Mouse (Mus musculus): ENCODE data around the gene Cops8.
A peak's percentile ranks its signal among the peaks of the same experiment; 100 is the strongest.

The Cops8 gene

DNA sequence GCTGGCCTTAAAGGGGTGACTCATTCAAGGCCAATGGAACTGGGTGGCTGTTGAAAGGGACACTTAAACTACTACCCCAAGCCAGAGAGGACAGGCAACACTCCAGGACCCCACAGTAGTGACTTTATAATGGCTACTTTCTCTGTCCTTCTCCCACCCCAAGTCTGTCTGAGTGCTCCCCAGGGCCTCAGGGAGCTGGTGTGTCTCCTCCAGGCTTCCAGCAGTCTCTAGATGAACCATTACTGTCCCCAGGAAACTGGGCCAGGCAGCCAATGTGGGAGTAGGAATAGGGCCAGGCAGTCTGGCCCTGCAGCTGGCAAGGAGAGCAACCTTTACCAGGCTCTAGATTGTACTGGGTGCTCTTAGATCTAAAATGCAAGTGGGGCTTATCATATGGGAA, 49.0 kb downstream of the Cops8 start:
- DNase-seq (ENCODE audit: low spot score in 2 of 2), result no peak

DNA sequence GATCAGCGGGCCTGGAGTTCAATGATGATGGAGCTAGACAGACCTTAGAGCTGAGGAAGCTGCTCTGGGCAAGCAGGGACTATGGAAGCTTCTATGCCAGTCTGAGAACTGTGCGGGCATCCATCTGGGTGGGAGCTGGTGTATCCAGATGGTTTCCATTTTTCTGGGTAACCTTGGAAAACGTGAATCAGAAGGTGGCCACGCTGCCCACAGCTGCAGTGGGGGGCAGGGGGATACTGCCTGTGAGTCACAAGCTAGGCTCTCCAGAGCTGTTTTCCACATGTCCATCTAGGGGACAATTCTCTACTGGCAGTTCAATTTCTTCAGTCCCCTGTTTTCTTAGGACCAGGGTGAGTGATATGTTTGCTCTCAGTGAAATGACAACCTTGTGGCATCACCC, 49.8 kb downstream of the Cops8 start:
- DNase-seq (ENCODE audit: low spot score in 2 of 2), result no peak

- peak in 1 of 2 experiments; percentile 55 for DNase-seq (ENCODE audit: low spot score in 2 of 2)
Measured at GRCm38 (mm10) chr1:90656492-90657245, 53.9 kb downstream of the Cops8 start.

DNA sequence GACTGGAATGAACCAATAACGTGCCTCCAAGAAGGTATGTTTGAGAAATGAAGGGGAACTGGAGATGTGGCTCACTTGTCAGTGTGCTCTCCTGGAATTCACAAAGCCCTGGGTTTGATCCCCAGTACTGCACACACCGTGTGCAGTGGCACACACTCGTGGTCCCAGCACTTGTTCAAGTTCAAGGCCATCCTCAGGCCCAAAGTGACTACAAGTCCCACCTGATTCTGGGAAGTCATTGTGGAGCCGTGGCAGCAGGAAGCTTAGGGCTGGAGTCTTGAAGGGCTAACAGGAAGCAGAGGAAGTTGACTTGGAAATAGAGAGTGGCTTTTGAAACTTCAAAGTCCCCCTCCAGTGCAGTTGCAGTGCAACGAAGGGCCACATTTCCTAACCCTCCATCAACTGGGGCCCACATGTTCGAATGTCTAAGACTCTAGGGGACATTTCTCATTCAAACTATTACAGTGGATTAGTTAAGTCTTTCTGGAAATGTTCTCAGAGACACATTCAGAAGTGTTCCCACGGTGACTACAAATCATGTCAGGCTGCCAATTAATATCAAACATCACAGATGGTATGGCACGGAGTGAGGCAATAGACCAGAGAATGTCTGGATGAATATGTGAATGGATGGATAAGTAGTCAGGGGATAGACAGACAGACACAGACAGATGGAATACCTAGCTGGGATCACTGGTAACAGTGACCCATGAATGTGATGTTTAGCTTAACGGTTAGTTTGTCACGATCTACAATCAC, 54.7 kb downstream of the Cops8 start:
- no peak for DNase-seq (ENCODE audit: low spot score in 2 of 2)

DNA sequence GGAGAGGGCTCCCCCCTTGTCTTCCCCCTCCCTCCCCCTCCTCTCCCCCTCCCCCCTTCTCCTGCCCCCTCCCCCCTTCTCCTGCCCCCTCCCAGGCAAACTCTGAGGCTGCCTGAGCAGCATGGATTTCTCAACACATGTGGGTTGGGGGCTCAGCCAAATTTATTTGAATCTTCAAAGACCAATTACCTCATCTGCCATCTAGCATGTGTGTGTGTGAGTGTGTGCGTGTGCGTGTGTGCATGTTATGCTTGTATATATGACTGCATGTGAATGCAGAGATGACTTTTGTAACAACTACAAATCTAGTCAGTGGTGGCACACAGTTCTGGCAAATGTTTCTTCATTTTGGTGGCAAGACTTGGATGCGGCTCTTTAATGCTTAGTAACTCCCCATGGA, 55.8 kb downstream of the Cops8 start:
- no peak for DNase-seq (ENCODE audit: low spot score in 2 of 2)

GRCm38 (mm10) chr1:90660150-90660549, 57.4 kb downstream of the Cops8 start:
- no peak for DNase-seq (ENCODE audit: low spot score in 2 of 2)

DNA sequence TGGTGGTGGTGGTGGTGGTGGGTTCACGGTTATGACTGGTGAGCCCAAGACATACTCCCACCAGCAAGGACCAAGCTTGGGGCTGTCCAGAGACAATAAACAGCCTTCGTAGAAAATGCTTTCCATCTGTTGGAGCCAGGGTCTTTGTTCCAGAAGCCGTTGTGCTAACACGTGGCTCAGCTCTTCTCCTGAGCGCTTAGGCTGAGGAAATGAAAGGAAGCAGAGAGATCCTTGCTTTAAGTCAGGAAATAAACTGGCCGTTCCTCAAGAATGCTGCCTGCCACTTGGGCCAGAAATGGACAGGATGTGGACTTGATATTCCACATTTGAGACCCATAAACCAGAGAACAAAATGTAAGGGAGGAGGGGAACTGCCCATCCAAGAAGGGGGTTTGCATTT, 59.7 kb downstream of the Cops8 start:
- no peak for DNase-seq (ENCODE audit: low spot score in 2 of 2)
